Mouse (Mus musculus) C2C12 (cell line): ENCODE measurements around the gene St3gal3.

ENCODE experiments used
- CEBPB ChIP-seq: IDR thresholded peaks from one replicate; pipeline ENCODE4 v1.6.1; 2011; ENCODE audit warnings: low read depth, mild to moderate bottlenecking, control low read depth, moderate library complexity
- CTCF ChIP-seq: IDR thresholded peaks from one replicate; pipeline ENCODE4 v1.5.1; 2011; ENCODE audit not compliant: control insufficient read depth, insufficient read depth, insufficient read length
- FOSL1 ChIP-seq: IDR thresholded peaks from one replicate; pipeline ENCODE4 v1.8.0; 2011; ENCODE audit warnings: mild to moderate bottlenecking, low read length; ENCODE audit not compliant: poor library complexity, insufficient read depth, severe bottlenecking
- MAX ChIP-seq: IDR thresholded peaks from one replicate; pipeline ENCODE4 v1.6.1; 2011; ENCODE audit warnings: mild to moderate bottlenecking, control low read depth
- MYOG ChIP-seq: IDR thresholded peaks from one replicate; pipeline ENCODE4 v1.6.1; 2011; ENCODE audit not compliant: control insufficient read depth, insufficient read length; ENCODE audit errors: extremely low read depth

DNA sequence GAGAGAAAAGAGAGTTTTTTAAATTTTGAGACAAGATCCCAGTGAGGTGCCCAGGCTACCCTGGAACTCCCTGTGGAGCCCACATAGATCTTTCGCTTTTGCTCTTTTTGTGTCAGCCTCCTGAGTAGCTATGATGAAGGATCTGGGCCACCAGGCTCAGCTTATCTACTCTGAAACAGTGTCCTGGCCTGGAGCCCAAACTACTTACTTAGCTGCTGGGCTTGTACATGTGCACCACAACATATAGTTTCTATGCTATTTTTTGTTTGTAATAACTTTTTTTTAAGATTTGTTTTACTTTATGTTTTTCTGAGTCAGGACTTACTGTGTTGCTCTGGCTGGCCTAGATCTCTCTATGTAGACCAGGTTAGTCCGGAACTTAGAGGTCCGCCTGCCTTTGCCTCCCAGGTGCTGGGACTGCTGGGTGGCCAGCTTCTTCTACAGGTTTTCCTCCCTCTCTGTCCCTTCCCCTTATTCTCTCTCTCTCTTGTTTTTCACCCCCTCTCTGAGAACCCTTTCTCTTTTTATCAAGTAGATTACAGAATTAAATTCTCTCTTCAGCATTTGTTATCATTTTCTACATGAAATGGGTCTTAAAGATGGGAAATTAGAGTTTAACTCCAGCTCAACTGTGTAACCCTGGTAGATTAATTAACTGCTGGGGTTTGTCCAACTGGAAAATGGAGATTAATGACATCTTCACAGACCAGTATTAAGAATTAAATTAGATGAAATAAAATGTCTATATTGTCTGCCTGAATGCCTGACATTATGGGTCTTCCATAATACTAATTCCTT, 29.3 kb downstream of the St3gal3 start:
- no peak for TF ChIP-seq MYOG
- no peak for TF ChIP-seq CTCF
- no peak for TF ChIP-seq CEBPB
- TF ChIP-seq MAX, result no peak
- no peak for TF ChIP-seq FOSL1
